Mouse (Mus musculus): ENCODE data around the gene 9830107B12Rik. TPM values are rescaled to one million over a fixed set of nuclear protein-coding genes. Genes with fewer than 3 reads are reported as not detected.

Gene 9830107B12Rik
- polyA plus RNA-seq, 1 experiment from 2014 or later: not detected

DNA sequence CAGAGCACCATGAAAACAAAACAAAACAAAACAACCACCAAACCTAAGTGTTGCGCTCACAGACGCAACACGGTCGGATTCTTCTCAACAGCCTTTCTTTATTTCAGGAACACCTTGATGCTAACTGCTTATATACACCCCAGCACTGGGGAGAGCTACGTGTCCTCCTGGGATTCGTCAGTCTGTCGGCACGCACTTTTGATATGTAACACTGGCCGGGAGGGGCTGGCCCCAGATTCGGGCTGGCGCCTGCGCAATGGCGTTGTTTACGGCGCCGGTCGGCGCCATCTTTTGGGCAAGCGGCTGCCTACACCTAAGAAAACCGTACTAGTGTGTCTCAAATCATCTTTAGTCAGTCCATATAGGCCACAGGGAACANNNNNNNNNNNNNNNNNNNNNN, 25.6 kb downstream of the 9830107B12Rik start:
- H3K9me3 ChIP-seq (ENCODE audit: control insufficient read depth, low read length): no peaks in the 10 kb centered on the region
- 89% methylated on average over 20 of the region's 20 CpGs for WGBS
- H3K27ac ChIP-seq (replicated peaks): no peak overlapping the region
- ATAC-seq (ENCODE audit: low FRiP score, low TSS enrichment): no peak
- no peaks in the 10 kb centered on the region for H3K36me3 ChIP-seq (ENCODE audit: control insufficient read depth, insufficient read depth, low read length)
- H3K4me1 ChIP-seq (replicated peaks; ENCODE audit: control insufficient read depth, insufficient read depth): no peaks in the 10 kb centered on the region
- no peaks in the 10 kb centered on the region for H3K27me3 ChIP-seq (ENCODE audit: control insufficient read depth, insufficient read depth, low read length)
- TF ChIP-seq CTCF (IDR thresholded peaks at IDR 0.05; ENCODE audit: low read depth) (no peak), EP300 (optimal IDR thresholded peaks at IDR 0.05) (no peak)
- no peak overlapping the region for H3K9ac ChIP-seq (ENCODE audit: low read length)
- H3K4me3 ChIP-seq (ENCODE audit: low read depth, low read length): no peak overlapping the region
- no peak for DNase-seq (ENCODE audit: low spot score)
- no peak overlapping the region for H3K4me2 ChIP-seq (replicated peaks; ENCODE audit: low read depth)

DNA sequence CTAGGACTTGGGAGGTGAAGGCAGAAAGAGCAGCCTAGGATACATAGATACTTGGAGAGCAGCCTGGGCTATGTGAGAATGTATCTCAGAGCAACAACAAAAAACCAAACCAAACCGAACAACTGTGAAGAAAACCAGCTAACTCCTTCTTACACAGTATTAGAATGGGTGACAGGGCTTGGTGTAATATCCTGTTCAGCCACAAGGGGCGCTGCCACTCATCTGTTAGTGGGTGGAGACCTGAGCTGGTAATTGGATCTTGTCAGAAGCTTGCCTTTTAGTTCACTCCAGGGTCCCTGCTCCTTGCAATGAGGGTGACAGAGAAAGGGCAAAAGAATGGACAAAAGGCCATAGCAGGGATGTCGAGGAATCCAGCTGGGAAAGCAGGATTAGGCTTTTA, 26.4 kb downstream of the 9830107B12Rik start:
- Histone ChIP-seq H3K9ac (ENCODE audit: low read length) (no peak overlapping the region), H3K4me3 (ENCODE audit: low read depth, low read length) (no peak overlapping the region), H3K36me3 (ENCODE audit: control insufficient read depth, insufficient read depth, low read length) (no peaks in the 10 kb centered on the region), H3K9me3 (ENCODE audit: control insufficient read depth, low read length) (no peaks in the 10 kb centered on the region), H3K27ac (replicated peaks) (no peak overlapping the region), H3K4me2 (replicated peaks; ENCODE audit: low read depth) (no peak overlapping the region), H3K27me3 (ENCODE audit: control insufficient read depth, insufficient read depth, low read length) (no peaks in the 10 kb centered on the region), H3K4me1 (replicated peaks; ENCODE audit: control insufficient read depth, insufficient read depth) (no peaks in the 10 kb centered on the region)
- DNase-seq (ENCODE audit: low spot score) (peak; percentile 80), ATAC-seq (ENCODE audit: low FRiP score, low TSS enrichment) (peak; percentile 56; the same call in 1 of the 2 replicates)
- WGBS: 23% methylated on average over 3 of the region's 3 CpGs
- TF ChIP-seq EP300 (optimal IDR thresholded peaks at IDR 0.05): no peak
- TF ChIP-seq CTCF (IDR thresholded peaks at IDR 0.05; ENCODE audit: low read depth): peak; percentile 95

GRCm38 (mm10) chr17:48118570-48118969, 27.5 kb downstream of the 9830107B12Rik start:
- H3K27ac ChIP-seq (replicated peaks): no peak overlapping the region
- TF ChIP-seq CTCF (IDR thresholded peaks at IDR 0.05; ENCODE audit: low read depth) (no peak), EP300 (optimal IDR thresholded peaks at IDR 0.05) (no peak)
- H3K27me3 ChIP-seq (ENCODE audit: control insufficient read depth, insufficient read depth, low read length): no peaks in the 10 kb centered on the region
- no peaks in the 10 kb centered on the region for H3K4me1 ChIP-seq (replicated peaks; ENCODE audit: control insufficient read depth, insufficient read depth)
- no peaks in the 10 kb centered on the region for H3K36me3 ChIP-seq (ENCODE audit: control insufficient read depth, insufficient read depth, low read length)
- no peak overlapping the region for H3K9ac ChIP-seq (ENCODE audit: low read length)
- no peaks in the 10 kb centered on the region for H3K9me3 ChIP-seq (ENCODE audit: control insufficient read depth, low read length)
- H3K4me2 ChIP-seq (replicated peaks; ENCODE audit: low read depth): no peak overlapping the region
- DNase-seq (ENCODE audit: low spot score) (no peak), ATAC-seq (ENCODE audit: low FRiP score, low TSS enrichment) (no peak)
- WGBS: 70% methylated on average over 1 of the region's 1 CpGs
- H3K4me3 ChIP-seq (ENCODE audit: low read depth, low read length): no peak overlapping the region

DNA sequence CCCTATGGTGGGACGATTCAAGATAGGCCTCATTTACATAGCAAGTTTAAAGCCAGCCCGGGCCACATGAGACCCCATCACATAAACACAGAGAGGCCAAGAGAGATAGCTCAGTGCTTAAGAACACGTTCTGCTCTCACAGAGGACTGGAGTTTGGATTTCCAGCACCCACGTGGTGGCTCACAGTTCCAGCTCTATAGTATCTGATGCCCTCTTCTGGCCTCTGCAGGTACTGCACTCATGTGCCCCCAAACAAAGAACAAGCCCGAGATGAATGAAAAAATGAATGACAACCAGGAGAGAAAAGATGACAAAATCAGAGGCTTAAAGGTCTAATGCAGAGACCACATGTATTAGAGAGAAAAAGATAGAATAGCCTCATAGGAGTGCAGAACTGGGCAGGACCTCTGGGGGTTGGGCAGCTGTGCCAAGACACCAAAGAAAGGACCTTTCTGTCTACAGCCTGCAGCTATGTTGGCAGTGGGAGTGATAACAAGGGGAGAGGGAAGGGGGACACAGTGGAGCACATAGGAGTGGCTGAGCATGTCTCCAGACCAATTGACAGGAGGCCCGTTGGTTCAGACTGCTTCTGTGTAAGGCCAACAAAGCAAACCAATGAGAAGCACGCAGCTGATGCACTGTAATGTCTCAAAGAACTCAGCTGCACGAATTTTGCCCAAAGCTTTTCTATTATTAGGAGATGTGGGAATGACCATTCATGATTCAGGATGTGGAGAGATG, 35.4 kb downstream of the 9830107B12Rik start:
- whole genome bisulfite sequencing: 50% methylated on average over 8 of the region's 8 CpGs
- no peak overlapping the region for H3K4me2 ChIP-seq (replicated peaks; ENCODE audit: low read depth)
- no peaks in the 10 kb centered on the region for H3K27me3 ChIP-seq (ENCODE audit: control insufficient read depth, insufficient read depth, low read length)
- no peak overlapping the region for H3K4me3 ChIP-seq (ENCODE audit: low read depth, low read length)
- TF ChIP-seq EP300 (optimal IDR thresholded peaks at IDR 0.05): no peak
- TF ChIP-seq CTCF (IDR thresholded peaks at IDR 0.05; ENCODE audit: low read depth): peak; percentile 67
- H3K36me3 ChIP-seq (ENCODE audit: control insufficient read depth, insufficient read depth, low read length): no peaks in the 10 kb centered on the region
- ATAC-seq (ENCODE audit: low FRiP score, low TSS enrichment): 0 out of 2 replicates have a peak, but pooled peaks have one; percentile 28
- no peaks in the 10 kb centered on the region for H3K9me3 ChIP-seq (ENCODE audit: control insufficient read depth, low read length)
- peak; percentile 41 for DNase-seq (ENCODE audit: low spot score)
- H3K4me1 ChIP-seq (replicated peaks; ENCODE audit: control insufficient read depth, insufficient read depth): no peaks in the 10 kb centered on the region
- no peak overlapping the region for H3K9ac ChIP-seq (ENCODE audit: low read length)
- no peak overlapping the region for H3K27ac ChIP-seq (replicated peaks)

- Histone ChIP-seq H3K27ac (replicated peaks) (no peak overlapping the region), H3K4me3 (ENCODE audit: low read depth, low read length) (no peak overlapping the region), H3K4me1 (replicated peaks; ENCODE audit: control insufficient read depth, insufficient read depth) (no peaks in the 10 kb centered on the region), H3K9ac (ENCODE audit: low read length) (no peak overlapping the region), H3K9me3 (ENCODE audit: control insufficient read depth, low read length) (no peaks in the 10 kb centered on the region), H3K4me2 (replicated peaks; ENCODE audit: low read depth) (no peak overlapping the region), H3K36me3 (ENCODE audit: control insufficient read depth, insufficient read depth, low read length) (no peaks in the 10 kb centered on the region), H3K27me3 (ENCODE audit: control insufficient read depth, insufficient read depth, low read length) (no peaks in the 10 kb centered on the region)
- no peak for DNase-seq (ENCODE audit: low spot score)
- WGBS: 77% methylated on average over 3 of the region's 3 CpGs
- no peak for TF ChIP-seq EP300 (optimal IDR thresholded peaks at IDR 0.05)
- TF ChIP-seq CTCF (IDR thresholded peaks at IDR 0.05; ENCODE audit: low read depth): no peak
- no peak for ATAC-seq (ENCODE audit: low FRiP score, low TSS enrichment)
Observed at GRCm38 (mm10) chr17:48108520-48108919, 37.5 kb downstream of the 9830107B12Rik start.

- DNase-seq (ENCODE audit: low spot score) (no peak), ATAC-seq (ENCODE audit: low FRiP score, low TSS enrichment) (no peak)
- H3K27me3 ChIP-seq (ENCODE audit: control insufficient read depth, insufficient read depth, low read length): no peaks in the 10 kb centered on the region
- H3K27ac ChIP-seq (replicated peaks): no peak overlapping the region
- no peak overlapping the region for H3K4me2 ChIP-seq (replicated peaks; ENCODE audit: low read depth)
- no peak overlapping the region for H3K9ac ChIP-seq (ENCODE audit: low read length)
- H3K36me3 ChIP-seq (ENCODE audit: control insufficient read depth, insufficient read depth, low read length): no peaks in the 10 kb centered on the region
- no peaks in the 10 kb centered on the region for H3K9me3 ChIP-seq (ENCODE audit: control insufficient read depth, low read length)
- 59% methylated on average over 6 of the region's 6 CpGs for WGBS
- H3K4me3 ChIP-seq (ENCODE audit: low read depth, low read length): no peak overlapping the region
- TF ChIP-seq CTCF (IDR thresholded peaks at IDR 0.05; ENCODE audit: low read depth) (no peak), EP300 (optimal IDR thresholded peaks at IDR 0.05) (no peak)
- no peaks in the 10 kb centered on the region for H3K4me1 ChIP-seq (replicated peaks; ENCODE audit: control insufficient read depth, insufficient read depth)
Observed at GRCm38 (mm10) chr17:48107862-48108261, 38.2 kb downstream of the 9830107B12Rik start.
